Comparison of ENCODE assay signal across 8 mouse cellular contexts in the genomic region with DNA sequence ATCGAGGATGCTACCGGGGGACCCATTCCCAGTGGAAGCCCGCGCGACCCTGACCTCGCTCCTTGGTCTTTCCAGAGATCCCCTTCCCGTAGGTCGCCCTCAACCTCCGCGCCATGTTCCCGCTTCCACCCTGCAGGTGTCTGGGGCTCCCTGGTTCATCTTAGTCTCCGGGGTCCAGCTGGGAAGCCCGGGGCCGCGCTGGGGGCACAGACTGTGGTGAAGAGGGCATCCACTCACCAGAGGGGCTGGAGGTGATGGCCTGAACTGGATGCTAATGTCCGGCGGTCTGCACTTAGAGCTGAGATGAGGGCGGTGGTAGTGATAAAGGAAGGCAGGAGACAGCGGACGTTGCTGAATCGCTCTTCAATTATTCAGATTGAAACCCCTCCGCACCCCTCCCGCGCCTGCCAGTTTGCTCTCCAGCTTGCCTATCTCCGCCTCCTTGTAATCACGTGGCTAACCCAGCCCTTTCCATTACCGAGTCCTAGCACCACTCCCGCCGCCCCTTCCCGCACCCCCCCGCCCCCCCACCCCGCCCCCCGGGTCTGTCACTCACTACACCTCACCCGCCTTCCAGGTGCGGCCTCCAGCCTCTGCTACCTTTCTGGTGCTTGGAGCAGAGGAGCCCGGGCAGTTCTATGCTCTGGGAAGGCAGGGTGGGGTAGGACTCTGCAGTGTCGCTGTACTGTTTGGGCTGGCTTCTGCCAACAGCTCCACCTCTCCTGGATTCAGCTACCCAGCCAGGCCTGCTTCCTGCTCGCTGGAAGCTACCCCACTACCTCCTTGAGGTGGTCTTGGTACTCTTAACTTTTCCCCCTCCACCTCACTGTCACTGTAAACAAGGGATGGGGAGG. TPM values are rescaled to one million over a fixed set of nuclear protein-coding genes. Genes with fewer than 3 reads are reported as not detected.
DNase-seq lines count a peak whose midpoint lies in the region; ATAC-seq lines count a peak whose summit lies in the region.

A gene (minus strand): TSS at position 445 of the 854 bp plus-strand sequence.

- H3K4me1 ChIP-seq in forebrain, embryonic 12.5 days = peaks cover 8% of the 10 kb centered on the region
- H3K4me1 ChIP-seq in neural tube, embryonic 11.5 days (ENCODE audit: control insufficient read depth, insufficient read depth, low read length) = no peaks in the 10 kb centered on the region

- H3K36me3 ChIP-seq in forebrain, embryonic 12.5 days (replicated peaks) = no peaks in the 10 kb centered on the region
- H3K36me3 ChIP-seq in neural tube, embryonic 11.5 days (ENCODE audit: control insufficient read depth, insufficient read depth, low read length) = no peaks in the 10 kb centered on the region

- H3K27me3 ChIP-seq in forebrain, embryonic 12.5 days = peaks cover 38% of the 10 kb centered on the region
- peaks cover 6% of the 10 kb centered on the region for H3K27me3 ChIP-seq in neural tube, embryonic 11.5 days (ENCODE audit: control insufficient read depth, insufficient read depth, low read length)

- no peaks in the 10 kb centered on the region for H3K9me3 ChIP-seq in forebrain, embryonic 12.5 days
- no peaks in the 10 kb centered on the region for H3K9me3 ChIP-seq in neural tube, embryonic 11.5 days (ENCODE audit: control insufficient read depth, low read length)

- H3K4me2 ChIP-seq in forebrain, embryonic 12.5 days = peak within 1 kb of the TSS; percentile 83
- H3K4me2 ChIP-seq in neural tube, embryonic 11.5 days (ENCODE audit: low read depth) = peak within 1 kb of the TSS; percentile 79

- WGBS in forebrain, embryonic 12.5 days = under 1% methylated on average over 24 of the region's 38 CpGs
- under 1% methylated on average over 31 of the region's 38 CpGs for WGBS in neural tube, embryonic 11.5 days

- ATAC-seq in forebrain, embryonic 12.5 days (ENCODE audit: low FRiP score) = peak; percentile 91
- peak; percentile 80 for ATAC-seq in neural tube, embryonic 11.5 days (ENCODE audit: insufficient read depth, low FRiP score, low TSS enrichment)

- H3K27ac ChIP-seq in forebrain, embryonic 12.5 days = no peak within 1 kb of the TSS
- no peak within 1 kb of the TSS for H3K27ac ChIP-seq in neural tube, embryonic 11.5 days (ENCODE audit: low read depth, low read length)

- H3K4me3 ChIP-seq in forebrain, embryonic 12.5 days (replicated peaks) = peak within 1 kb of the TSS; percentile 51
- H3K4me3 ChIP-seq in neural tube, embryonic 11.5 days (ENCODE audit: low read depth, low read length) = peak within 1 kb of the TSS; percentile 50

- DNase-seq in ZHBTc4 (ENCODE audit: low read depth, low spot score) = peak; percentile 34
- peak; percentile 60 for DNase-seq in brain, embryonic 18.5 days (ENCODE audit: low read depth, low spot score)
- peak; percentile 73 to 87 for DNase-seq in layer of hippocampus, postnatal 14 days (ENCODE audit: low spot score in 2 of 2)
- DNase-seq in neural tube, embryonic 11.5 days (ENCODE audit: low spot score) = peak; percentile 50
- DNase-seq in lung, postnatal 10 days = no peak
- no peak for DNase-seq in urinary bladder, postnatal 36 days (ENCODE audit: low spot score in 2 of 2)
- no peak for DNase-seq in thymus, postnatal 14 days

- peak within 1 kb of the TSS; percentile 57 for H3K9ac ChIP-seq in forebrain, embryonic 12.5 days
- peak within 1 kb of the TSS; percentile 50 for H3K9ac ChIP-seq in neural tube, embryonic 11.5 days (ENCODE audit: low read length)

RNA-seq across cellular contexts. Expression of the gene that starts here (rescaled TPM):
- polyA plus RNA-seq in forebrain, embryonic 12.5 days (2016; fragmentation: Nextera tagmentation; extraction: Ambion mirVana) = 0.92 and 1.1 TPM in 2 replicates
- 10 to 100 TPM; 68.7 to 69.1 TPM for total RNA-seq in layer of hippocampus, postnatal 14 days (2021)
- 1.2 and 1.5 TPM in 2 replicates for polyA plus RNA-seq in neural tube, embryonic 11.5 days (2014; fragmentation: Nextera tagmentation; extraction: Ambion mirVana)

Comparison
In these comparisons a context has a peak if more than half of its experiments do, and no peak if none do; other contexts are left out.
1. DNase-seq: peak in ZHBTc4 (single experiment), brain, embryonic 18.5 days (single experiment), layer of hippocampus, postnatal 14 days (2 of 2) and neural tube, embryonic 11.5 days (single experiment); none in lung, postnatal 10 days (single experiment), urinary bladder, postnatal 36 days (0 of 2) and thymus, postnatal 14 days (single experiment).